Mouse (Mus musculus) CD4-positive, CD25-positive, alpha-beta regulatory T cell (primary cell): Measurements from ENCODE around the gene Alox8. TPM values are rescaled to one million over a fixed set of nuclear protein-coding genes. Genes with fewer than 3 reads are reported as not detected.

Source experiments
- polyA plus RNA-seq: library from polyadenylated mRNA; unstranded; fragments of 100-300 nt; shearing (Covaris generic); gene quantifications from one replicate; pipeline ENCODE4 v1.2.1, GENCODE M21; 2017

Alox8 gene
- 3.2 TPM for polyA plus RNA-seq

GRCm38 (mm10) chr11:69197743-69198142 is at the start of gene Alox8:
Gene Alox8 (minus strand): TSS chr11:69197843.

GRCm38 (mm10) chr11:69236926-69237260 is 39.2 kb upstream of the Alox8 start, which contains the start of gene Gucy2e:
Gene Gucy2e (minus strand): TSS chr11:69237036.

GRCm38 (mm10) chr11:69156800-69157199 is 40.8 kb downstream of the Alox8 start, which contains the start of gene Alox12b:
Gene Alox12b (plus strand): TSS chr11:69156989.

Other genes with a start within 250 kb of the Alox8 start
- gene Arhgef15, start 240.4 kb downstream of the Alox8 start, polyA plus RNA-seq = 0.17 TPM
- 9.9 TPM for gene Slc25a35, start 229.7 kb downstream of the Alox8 start, polyA plus RNA-seq
- gene Rangrf, start 222.7 kb downstream of the Alox8 start, polyA plus RNA-seq = 37.1 TPM
- gene Pfas, start 189.4 kb downstream of the Alox8 start, polyA plus RNA-seq = 3.8 TPM
- 23.1 TPM for gene Ctc1, start 181.9 kb downstream of the Alox8 start, polyA plus RNA-seq
- gene Aurkb, start 152.2 kb downstream of the Alox8 start, polyA plus RNA-seq = 4.2 TPM
- 7.2 TPM for gene Borcs6, start 138.1 kb downstream of the Alox8 start, polyA plus RNA-seq
- 1.7 TPM for gene Tmem107, start 127.0 kb downstream of the Alox8 start, polyA plus RNA-seq
- gene Vamp2, start 109.4 kb downstream of the Alox8 start, polyA plus RNA-seq = 139 TPM
- 8.9 TPM for gene Per1, start 102.6 kb downstream of the Alox8 start, polyA plus RNA-seq
- not detected for gene Hes7, start 77.4 kb downstream of the Alox8 start, polyA plus RNA-seq
- not detected for gene 9130213A22Rik, start 75.3 kb downstream of the Alox8 start, polyA plus RNA-seq
- gene Aloxe3, start 71.9 kb downstream of the Alox8 start, polyA plus RNA-seq = 0.08 TPM
- not detected for gene Alox12b, start 40.9 kb downstream of the Alox8 start, polyA plus RNA-seq
- 0.19 TPM for gene Gucy2e, start 39.2 kb upstream of the Alox8 start, polyA plus RNA-seq
- 8.7 TPM for gene Cntrob, start 125.9 kb upstream of the Alox8 start, polyA plus RNA-seq
- 96.9 TPM for gene Trappc1, start 126.1 kb upstream of the Alox8 start, polyA plus RNA-seq
- 1.4 TPM for gene Kcnab3, start 128.4 kb upstream of the Alox8 start, polyA plus RNA-seq
- 2.4 TPM for gene Rnf227, start 142.6 kb upstream of the Alox8 start, polyA plus RNA-seq
- 139 TPM for gene Chd3, start 171.6 kb upstream of the Alox8 start, polyA plus RNA-seq
- gene Naa38, start 197.6 kb upstream of the Alox8 start, polyA plus RNA-seq = 97.6 TPM
- 25.4 TPM for gene Cyb5d1, start 197.8 kb upstream of the Alox8 start, polyA plus RNA-seq
- 0.54 TPM for gene Tmem88, start 200.4 kb upstream of the Alox8 start, polyA plus RNA-seq
- gene Kdm6b, start 215.8 kb upstream of the Alox8 start, polyA plus RNA-seq = 5.5 TPM